ENCODE assay signal across 21 mouse cellular contexts in genomic region chr8:26915731-26916130, GRCm38 (mm10).
DNase-seq lines count a peak whose midpoint lies in the region; ATAC-seq and TF ChIP-seq lines count a peak whose summit lies in the region.
"Had no signal": no experiment of that assay in that cellular context is flagged by ENCODE, and none has a peak within 500 bp of the region (broad histone marks: within the 10 kb centered on the region; RNA-seq: fewer than 3 reads in every experiment).

No protein-coding gene starts in this region.

- intact Hi-C loops in heart, adult 2 months (cut with DNase I): no loop called here
- intact Hi-C loops in left cerebral cortex, adult 2 months (cut with DNase I): no loop called here

- no peak overlapping the region for H3K27ac ChIP-seq in heart, adult 2 months
- no peak overlapping the region for H3K27ac ChIP-seq in left cerebral cortex, adult 2 months
- H3K27ac ChIP-seq: embryonic facial prominence, embryonic 15.5 days; heart, embryonic 15.5 days; hindbrain, embryonic 13.5 days; hindbrain, postnatal 0 days had no signal

- no peaks in the 10 kb centered on the region for H3K4me1 ChIP-seq in heart, adult 2 months (ENCODE audit: control insufficient read depth, insufficient read depth, low read length)
- H3K4me1 ChIP-seq: heart, embryonic 15.5 days; hindbrain, embryonic 13.5 days had no signal

- no peak for TF ChIP-seq EP300 in heart, adult 2 months (IDR thresholded peaks at IDR 0.05; ENCODE audit: insufficient read depth, low read depth, low read length)

- peak; percentile 66 for DNase-seq in heart, adult 11 months
- no peak for DNase-seq in heart, adult 2 months
- DNase-seq in adrenal gland, adult 8-10 months: peak; percentile 72
- peak; percentile 69 to 77 for DNase-seq in adrenal gland, postnatal 36 days
- DNase-seq in testis, postnatal 14 days (ENCODE audit: low spot score): peak; percentile 13
- no peak for DNase-seq in left cerebral cortex, adult 2 months (ENCODE audit: extremely low spot score in 1 of 2, low spot score in 2 of 2)
- DNase-seq: B cell, adult 2 months; cerebellum, adult 18-20 months; cerebellum, adult 9-11 months; gastrocnemius, postnatal 25 days; heart, adult 18-20 months; heart, postnatal 14 days had no signal

- no peak for TF ChIP-seq POLR2A in heart, adult 2 months (IDR thresholded peaks at IDR 0.05; ENCODE audit: insufficient read depth, low read depth, low read length)

- no peak for ATAC-seq in erythroid progenitor cell, adult 5-6 weeks (replicated peaks; ENCODE audit: low FRiP score, poor library complexity, severe bottlenecking)
- ATAC-seq: CD4-positive, CD25-positive, alpha-beta regulatory T cell, adult 4 months; forebrain, embryonic 16.5 days; hindbrain, postnatal 0 days had no signal

- WGBS in heart, adult 2 months: 95% methylated on average over 8 of the region's 8 CpGs

- no peaks in the 10 kb centered on the region for H3K79me2 ChIP-seq in heart, adult 2 months (replicated peaks; ENCODE audit: control insufficient read depth, insufficient read depth, low read length)

- TF ChIP-seq CTCF in heart, adult 2 months (IDR thresholded peaks at IDR 0.05): no peak
- TF ChIP-seq CTCF in left cerebral cortex, adult 2 months (IDR thresholded peaks at IDR 0.05): no peak

- no peak overlapping the region for H3K9ac ChIP-seq in heart, adult 2 months (ENCODE audit: low read depth, low read length)
- H3K9ac ChIP-seq: embryonic facial prominence, embryonic 15.5 days; heart, embryonic 15.5 days; hindbrain, embryonic 13.5 days had no signal

- no peak overlapping the region for H3K4me3 ChIP-seq in heart, adult 2 months
- no peak overlapping the region for H3K4me3 ChIP-seq in left cerebral cortex, adult 2 months
- H3K4me3 ChIP-seq: embryonic facial prominence, embryonic 15.5 days; erythroblast, embryonic 14.5 days; heart, embryonic 15.5 days; hindbrain, embryonic 13.5 days had no signal

- no peaks in the 10 kb centered on the region for H3K27me3 ChIP-seq in heart, adult 2 months (ENCODE audit: control insufficient read depth, insufficient read depth, low read length)
- H3K27me3 ChIP-seq: embryonic facial prominence, embryonic 15.5 days; heart, embryonic 15.5 days; hindbrain, embryonic 13.5 days had no signal

- H3K36me3 ChIP-seq in heart, adult 2 months (ENCODE audit: control insufficient read depth, insufficient read depth, low read length): no peaks in the 10 kb centered on the region
- H3K36me3 ChIP-seq: embryonic facial prominence, embryonic 15.5 days; G1E; heart, embryonic 15.5 days; hindbrain, embryonic 13.5 days had no signal

Comparison
In these comparisons a context has a peak if more than half of its experiments do, and no peak if none do; other contexts are left out.
1. DNase-seq: peak in heart, adult 11 months (single experiment), adrenal gland, adult 8-10 months (single experiment), adrenal gland, postnatal 36 days (2 of 2) and testis, postnatal 14 days (single experiment); none in heart, adult 2 months (0 of 2) and left cerebral cortex, adult 2 months (0 of 2).